Mouse (Mus musculus): ENCODE results near the gene Zfp931.
"Not testable (repeated sequence)": the region's sequence is repeated elsewhere in the genome, so short reads cannot be mapped to it uniquely, and the experiment has no call there.

Gene Zfp931

GRCm38 (mm10) chr2:178078166-178078717 is at the start of gene Zfp931:
Gene Zfp931 (minus strand): TSS chr2:178078476.
- DNase-seq (ENCODE audit: low read depth), result not testable (repeated sequence)

- DNase-seq (ENCODE audit: low read depth), result no peak
Measured at GRCm38 (mm10) chr2:178126041-178126820, 48.0 kb upstream of the Zfp931 start.

- no peak for DNase-seq (ENCODE audit: low read depth)
Measured at GRCm38 (mm10) chr2:178125427-178125826, 47.2 kb upstream of the Zfp931 start.

- DNase-seq (ENCODE audit: low read depth), result no peak
Measured at GRCm38 (mm10) chr2:178123466-178123865, 45.2 kb upstream of the Zfp931 start.

- no peak for DNase-seq (ENCODE audit: low read depth)
Measured at GRCm38 (mm10) chr2:178121946-178122665, 43.8 kb upstream of the Zfp931 start.

- DNase-seq (ENCODE audit: low read depth), result no peak
Measured at GRCm38 (mm10) chr2:178121375-178121688, 43.1 kb upstream of the Zfp931 start.

GRCm38 (mm10) chr2:178120651-178121374 is 42.5 kb upstream of the Zfp931 start:
- no peak for DNase-seq (ENCODE audit: low read depth)

- DNase-seq (ENCODE audit: low read depth), result no peak
Measured at GRCm38 (mm10) chr2:178120356-178120645, 42.0 kb upstream of the Zfp931 start.

- DNase-seq (ENCODE audit: low read depth), result no peak
Measured at GRCm38 (mm10) chr2:178119561-178120355, 41.5 kb upstream of the Zfp931 start.

- no peak for DNase-seq (ENCODE audit: low read depth)
Measured at GRCm38 (mm10) chr2:178118801-178119560, 40.7 kb upstream of the Zfp931 start, which contains the start of gene Phactr3. Gene Phactr3 (plus strand): TSS chr2:178118975.

- peak; percentile 25 for DNase-seq (ENCODE audit: low read depth)
Measured at GRCm38 (mm10) chr2:178117946-178118345, 39.7 kb upstream of the Zfp931 start.

- peak; percentile 13 for DNase-seq (ENCODE audit: low read depth)
Measured at GRCm38 (mm10) chr2:178101957-178102356, 23.7 kb upstream of the Zfp931 start.

GRCm38 (mm10) chr2:178098021-178098420 is 19.7 kb upstream of the Zfp931 start:
- DNase-seq (ENCODE audit: low read depth), result peak; percentile 51

GRCm38 (mm10) chr2:178089586-178089985 is 11.3 kb upstream of the Zfp931 start:
- DNase-seq (ENCODE audit: low read depth), result no peak

GRCm38 (mm10) chr2:178058195-178058594 is 20.1 kb downstream of the Zfp931 start:
- peak; percentile 80 for DNase-seq (ENCODE audit: low read depth)

GRCm38 (mm10) chr2:178027601-178028000 is 50.7 kb downstream of the Zfp931 start:
- DNase-seq (ENCODE audit: low read depth), result not testable (repeated sequence)

GRCm38 (mm10) chr2:178023861-178024260 is 54.4 kb downstream of the Zfp931 start:
- DNase-seq (ENCODE audit: low read depth), result peak; percentile 3

GRCm38 (mm10) chr2:178023011-178023611 is 55.2 kb downstream of the Zfp931 start, which contains the start of gene Zfp971:
Gene Zfp971 (plus strand): TSS chr2:178023284.
- DNase-seq (ENCODE audit: low read depth), result peak; percentile 52

GRCm38 (mm10) chr2:178020773-178021172 is 57.5 kb downstream of the Zfp931 start:
- not testable (repeated sequence) for DNase-seq (ENCODE audit: low read depth)

- not testable (repeated sequence) for DNase-seq (ENCODE audit: low read depth)
Measured at GRCm38 (mm10) chr2:178019486-178019885, 58.8 kb downstream of the Zfp931 start.

Measured in induced T-regulatory cell, adult 2 months (primary cell).